Mouse (Mus musculus) CH12.LX (cell line): Measurements from ENCODE around the gene Timm29. TPM values are rescaled to one million over a fixed set of nuclear protein-coding genes. Genes with fewer than 3 reads are reported as not detected.

Experiments used
- DNase-seq: peaks from one replicate; pipeline ENCODE4 v3.0.0-alpha.2; 2013; ENCODE audit errors: extremely low read depth
- H3K27ac ChIP-seq: 2 replicates; pipeline ENCODE4 v1.5.1; 2012; ENCODE audit warnings: low read depth, mild to moderate bottlenecking, control low read depth, moderate library complexity; ENCODE audit not compliant: insufficient read depth
- H3K27me3 ChIP-seq: replicated peaks from 2 replicates; pipeline ENCODE3; 2012; ENCODE audit warnings: inconsistent platforms
- H3K36me3 ChIP-seq, 2 experiments: replicated peaks in 1 of 2; 2 replicates each; pipeline versions ENCODE3 to v1.6.1; 2012; ENCODE audit warnings: inconsistent platforms in 1 of 2, low read length in 1 of 2, mild to moderate bottlenecking in 1 of 2, mixed read lengths in 1 of 2, moderate library complexity in 1 of 2; ENCODE audit not compliant: control insufficient read depth in 1 of 2, insufficient read depth in 1 of 2
- H3K4me1 ChIP-seq, 2 experiments: 2 replicates each; pipeline ENCODE4 v1.6.1; 2012; ENCODE audit warnings: inconsistent platforms in 1 of 2, moderate library complexity in 1 of 2; ENCODE audit not compliant: insufficient read depth in 2 of 2, control insufficient read depth in 1 of 2
- H3K4me2 ChIP-seq: 2 replicates; pipeline ENCODE4 v1.6.1; 2012; ENCODE audit warnings: low read depth, mild to moderate bottlenecking, control low read depth; ENCODE audit not compliant: poor library complexity, insufficient read depth, severe bottlenecking
- H3K4me3 ChIP-seq, 3 experiments: fragments of 150-350 bp in 1 of 3; sonication (generic) in 1 of 3; replicated peaks in 1 of 3; 2 replicates each; pipeline versions ENCODE3 to v1.5.1; 2011 to 2012; ENCODE audit warnings: low read depth in 2 of 3, low read length in 2 of 3, mild to moderate bottlenecking in 2 of 3, moderate library complexity in 2 of 3, control low read depth in 1 of 3, improper control_type of control experiment in 1 of 3, inconsistent platforms in 1 of 3, mixed read lengths in 1 of 3; ENCODE audit not compliant: poor library complexity in 1 of 3
- H3K79me2 ChIP-seq: replicated peaks from 2 replicates; pipeline ENCODE4 v1.6.1; 2012; ENCODE audit warnings: mild to moderate bottlenecking, moderate library complexity; ENCODE audit not compliant: control insufficient read depth, poor library complexity, insufficient read depth, severe bottlenecking; ENCODE audit errors: extremely low read depth
- H3K9ac ChIP-seq: 2 replicates; pipeline ENCODE4 v1.6.1; 2012; ENCODE audit warnings: low read depth, mild to moderate bottlenecking, control low read depth, moderate library complexity; ENCODE audit not compliant: insufficient read depth
- H3K9me3 ChIP-seq: replicated peaks from 2 replicates; pipeline ENCODE3; 2012; ENCODE audit warnings: low read length, inconsistent platforms, mixed read lengths
- CHD1 ChIP-seq: IDR thresholded peaks from 2 replicates; pipeline ENCODE4 v1.6.1; 2012; ENCODE audit warnings: low read depth, low read length, improper control_type of control experiment, inconsistent platforms
- CHD2 ChIP-seq: IDR thresholded peaks from 2 replicates; pipeline ENCODE4 v1.6.1; 2011; ENCODE audit warnings: low read length, improper control_type of control experiment
- CTCF ChIP-seq, 2 experiments: IDR thresholded peaks in 1 of 2; conservative IDR thresholded peaks in 1 of 2; 2 replicates each; pipeline ENCODE4 v1.5.1; 2011 to 2012; ENCODE audit warnings: low read depth in 2 of 2, low read length in 2 of 2, improper control_type of control experiment in 1 of 2, inconsistent platforms in 1 of 2, mild to moderate bottlenecking in 1 of 2, moderate library complexity in 1 of 2
- EP300 ChIP-seq: IDR thresholded peaks from 2 replicates; pipeline ENCODE4 v1.6.1; 2011; ENCODE audit warnings: low read length, improper control_type of control experiment
- ETS1 ChIP-seq: conservative IDR thresholded peaks from 2 replicates; pipeline ENCODE4 v1.6.1; 2012; ENCODE audit warnings: low read depth, mild to moderate bottlenecking, inconsistent platforms, low read length, improper control_type of control experiment, moderate library complexity
- GABPA ChIP-seq: IDR thresholded peaks from 2 replicates; pipeline ENCODE4 v1.6.1; 2012; ENCODE audit warnings: low read depth, low read length, improper control_type of control experiment, inconsistent platforms; ENCODE audit not compliant: insufficient replicate concordance
- HCFC1 ChIP-seq: IDR thresholded peaks from 2 replicates; pipeline ENCODE4 v1.6.1; 2012; ENCODE audit warnings: low read depth, mild to moderate bottlenecking, inconsistent platforms, low read length, improper control_type of control experiment
- KAT2A ChIP-seq: IDR thresholded peaks from 2 replicates; pipeline ENCODE4 v1.6.1; 2012; ENCODE audit warnings: low read length, improper control_type of control experiment, inconsistent platforms; ENCODE audit not compliant: insufficient replicate concordance
- MAX ChIP-seq: IDR thresholded peaks from 2 replicates; pipeline ENCODE4 v1.6.1; 2011; ENCODE audit warnings: low read length, improper control_type of control experiment
- MAZ ChIP-seq: IDR thresholded peaks from 2 replicates; pipeline ENCODE4 v1.6.1; 2012; ENCODE audit warnings: low read depth, mild to moderate bottlenecking, inconsistent platforms, low read length, improper control_type of control experiment, moderate library complexity
- MYC ChIP-seq: IDR thresholded peaks from 2 replicates; pipeline ENCODE4 v1.6.1; 2011; ENCODE audit warnings: low read depth, mild to moderate bottlenecking, improper control_type of control experiment, low read length
- NELFE ChIP-seq: IDR thresholded peaks from 2 replicates; pipeline ENCODE4 v1.6.1; 2011; ENCODE audit warnings: low read depth, low read length, improper control_type of control experiment
- PAX5 ChIP-seq: IDR thresholded peaks from 2 replicates; pipeline ENCODE4 v1.6.1; 2012; ENCODE audit warnings: low read length, inconsistent platforms, mixed read lengths
- POLR2AphosphoS2 ChIP-seq: IDR thresholded peaks from 2 replicates; pipeline ENCODE4 v1.6.1; 2011; ENCODE audit warnings: low read depth, low read length, improper control_type of control experiment
- RCOR1 ChIP-seq: conservative IDR thresholded peaks from 2 replicates; pipeline ENCODE4 v1.6.1; 2012; ENCODE audit warnings: low read depth, mild to moderate bottlenecking, inconsistent platforms, low read length, improper control_type of control experiment
- SIN3A ChIP-seq: IDR thresholded peaks from 2 replicates; pipeline ENCODE4 v1.6.1; 2012; ENCODE audit warnings: low read length, improper control_type of control experiment, inconsistent platforms
- SMC3 ChIP-seq: IDR thresholded peaks from 2 replicates; pipeline ENCODE4 v1.6.1; 2011; ENCODE audit warnings: low read depth, low read length, improper control_type of control experiment
- TBP ChIP-seq: conservative IDR thresholded peaks from 2 replicates; pipeline ENCODE4 v1.6.1; 2011; ENCODE audit warnings: low read depth, low read length, improper control_type of control experiment
- TCF12 ChIP-seq: IDR thresholded peaks from 2 replicates; pipeline ENCODE4 v1.6.1; 2014; ENCODE audit warnings: low read depth, mild to moderate bottlenecking, inconsistent platforms, low read length, improper control_type of control experiment
- UBTF ChIP-seq: IDR thresholded peaks from 2 replicates; pipeline ENCODE4 v1.6.1; 2012; ENCODE audit warnings: low read depth, mild to moderate bottlenecking, inconsistent platforms, low read length, improper control_type of control experiment, moderate library complexity
- USF2 ChIP-seq: conservative IDR thresholded peaks from 2 replicates; pipeline ENCODE4 v1.6.1; 2011; ENCODE audit warnings: low read depth, low read length, improper control_type of control experiment
- ZKSCAN1 ChIP-seq: IDR thresholded peaks from 2 replicates; pipeline ENCODE4 v1.6.1; 2012; ENCODE audit warnings: low read depth, inconsistent platforms, low read length, improper control_type of control experiment, borderline replicate concordance
- ZMIZ1 ChIP-seq: IDR thresholded peaks from 2 replicates; pipeline ENCODE4 v1.6.1; 2012; ENCODE audit warnings: low read depth, mild to moderate bottlenecking, inconsistent platforms, low read length, improper control_type of control experiment
- ZNF384 ChIP-seq: IDR thresholded peaks from 2 replicates; pipeline ENCODE4 v1.6.1; 2012; ENCODE audit warnings: low read depth, low read length, improper control_type of control experiment, inconsistent platforms
- dilution Hi-C: fragments of 300-500 bp; cut with MboI; formaldehyde crosslinking; loops from 2 replicates; pipeline ENCODE4 v1.14.3; 2020; ENCODE audit warnings: low sequenced_read_pairs; ENCODE audit not compliant: extremely low pct_unique_long_range_greater_than_20kb, extremely low pct_ligation_motif_present
- in situ Hi-C: fragments of 300-500 bp; cut with MboI; formaldehyde crosslinking; loops from 3 replicates; pipeline ENCODE4 v1.14.3; 2019; ENCODE audit warnings: low sequenced_read_pairs, low pct_ligation_motif_present, low pct_unique_long_range_greater_than_20kb, mixed read lengths
- polyA plus RNA-seq: library from polyadenylated mRNA; unstranded; fragments of >175 nt; gene quantifications from 2 replicates; pipeline ENCODE4 v1.2.1, GENCODE M21; 2012; ENCODE audit warnings: low read depth; ENCODE audit not compliant: insufficient read length
- total RNA-seq, 2 experiments: library from RNA; depleted of rRNA; stranded (reverse); fragments of 300-350 nt in 1 of 2; fragments of >200 nt in 1 of 2; gene quantifications; 2 replicates each; pipeline ENCODE4 v1.2.3; 2012 to 2014

Gene Timm29
- total and polyA plus RNA-seq, 3 experiments, result 12.0 to 34.6 (median 19.5) TPM

GRCm38 (mm10) chr9:21578226-21578625 lies 14.3 kb upstream of the Timm29 start:
- DNase-seq, result no peak
- Histone ChIP-seq H3K4me1 (no peaks in the 10 kb centered on the region), H3K9me3 (no peaks in the 10 kb centered on the region), H3K4me3 (no peak overlapping the region), H3K79me2 (no peaks in the 10 kb centered on the region), H3K4me2 (no peak overlapping the region), H3K27ac (no peak overlapping the region), H3K9ac (no peak overlapping the region), H3K27me3 (no peaks in the 10 kb centered on the region), H3K36me3 (peaks cover 70 to 95% of the 10 kb centered on the region in 2 experiments)
- dilution Hi-C loops (no loop called here), in situ Hi-C loops (no loop called here)
- TF ChIP-seq HCFC1 (no peak), PAX5 (no peak), ETS1 (no peak), USF2 (no peak), GABPA (no peak), MYC (no peak), TCF12 (no peak), EP300 (no peak), UBTF (no peak), MAX (no peak), NELFE (no peak), SMC3 (no peak), CHD2 (no peak), ZMIZ1 (no peak), ZNF384 (no peak), KAT2A (no peak), RCOR1 (no peak), ZKSCAN1 (no peak), MAZ (no peak), POLR2AphosphoS2 (no peak)

GRCm38 (mm10) chr9:21585401-21585800 lies 7.1 kb upstream of the Timm29 start:
- no peak overlapping the region for H3K4me3 ChIP-seq
- dilution Hi-C loops, result no loop called here

More at GRCm38 (mm10) chr9:21585401-21585800, 7.1 kb upstream of the Timm29 start:
- H3K9ac ChIP-seq, result no peak overlapping the region
- H3K79me2 ChIP-seq, result no peaks in the 10 kb centered on the region
- H3K27me3 ChIP-seq, result no peaks in the 10 kb centered on the region
- no peaks in the 10 kb centered on the region for H3K9me3 ChIP-seq
- H3K27ac ChIP-seq, result no peak overlapping the region
- no peak overlapping the region for H3K4me2 ChIP-seq
- peaks cover 82 to 100% of the 10 kb centered on the region in 2 experiments for H3K36me3 ChIP-seq
- H3K4me1 ChIP-seq, result peaks cover 4 to 26% of the 10 kb centered on the region in 2 experiments
- DNase-seq, result no peak
- TF ChIP-seq CTCF (conservative IDR thresholded peaks at IDR 0.05 in 1 of 2, IDR thresholded peaks at IDR 0.05 in 1 of 2; ENCODE audit: low read depth in 2 of 2, low read length in 2 of 2), result no peak
- TF ChIP-seq EP300, result no peak
- TF ChIP-seq NELFE, result no peak
- TF ChIP-seq KAT2A, result no peak
- TF ChIP-seq SIN3A, result no peak
- TF ChIP-seq TCF12, result no peak
- TF ChIP-seq TBP, result no peak
- TF ChIP-seq CHD1, result no peak
- no peak for TF ChIP-seq PAX5
- in situ Hi-C loops, result no loop called here
